Mouse (Mus musculus): Measurements from ENCODE around the gene Slc9a1.

GRCm38 (mm10) chr4:133443085-133443484, 73.6 kb downstream of the Slc9a1 start:
- no peak for TF ChIP-seq ZKSCAN1 (IDR thresholded peaks at IDR 0.05; ENCODE audit: low read depth, low read length)
- TF ChIP-seq POLR2AphosphoS5 (IDR thresholded peaks at IDR 0.05; ENCODE audit: borderline replicate concordance, low read depth, low read length): no peak
- no peak for TF ChIP-seq EP300 (IDR thresholded peaks at IDR 0.05; ENCODE audit: low read depth in 1 of 2, low read length in 2 of 2)
- no peak for TF ChIP-seq SIN3A (IDR thresholded peaks at IDR 0.05; ENCODE audit: low read length)
- no peak for TF ChIP-seq CTCF (IDR thresholded peaks at IDR 0.05 in 2 of 3, conservative IDR thresholded peaks at IDR 0.05 in 1 of 3; ENCODE audit: control insufficient read depth in 1 of 3, insufficient read depth in 1 of 3, low read depth in 2 of 3, low read length in 3 of 3, poor library complexity in 1 of 3, severe bottlenecking in 1 of 3)
- no peak for TF ChIP-seq POLR2AphosphoS2 (IDR thresholded peaks at IDR 0.05; ENCODE audit: low read length)
- TF ChIP-seq HCFC1 (IDR thresholded peaks at IDR 0.05; ENCODE audit: low read depth, low read length): no peak
- TF ChIP-seq SMC3 (IDR thresholded peaks at IDR 0.05; ENCODE audit: low read depth, low read length): no peak
- TF ChIP-seq POLR2A (IDR thresholded peaks at IDR 0.05; ENCODE audit: control insufficient read depth in 1 of 2, insufficient read depth in 1 of 2, low read depth in 1 of 2, low read length in 2 of 2, poor library complexity in 1 of 2): no peak
- no peak for TF ChIP-seq E2F4 (IDR thresholded peaks at IDR 0.05; ENCODE audit: borderline replicate concordance, low read depth, low read length)
- no peak for TF ChIP-seq ZNF384 (IDR thresholded peaks at IDR 0.05; ENCODE audit: low read depth, low read length)
- TF ChIP-seq KAT2A (conservative IDR thresholded peaks at IDR 0.05; ENCODE audit: low read depth, low read length): no peak
- TF ChIP-seq ETS1 (IDR thresholded peaks at IDR 0.05; ENCODE audit: low read depth, low read length): no peak
- TF ChIP-seq MYC (IDR thresholded peaks at IDR 0.05; ENCODE audit: low read depth, low read length): no peak
